In the genomic region with DNA sequence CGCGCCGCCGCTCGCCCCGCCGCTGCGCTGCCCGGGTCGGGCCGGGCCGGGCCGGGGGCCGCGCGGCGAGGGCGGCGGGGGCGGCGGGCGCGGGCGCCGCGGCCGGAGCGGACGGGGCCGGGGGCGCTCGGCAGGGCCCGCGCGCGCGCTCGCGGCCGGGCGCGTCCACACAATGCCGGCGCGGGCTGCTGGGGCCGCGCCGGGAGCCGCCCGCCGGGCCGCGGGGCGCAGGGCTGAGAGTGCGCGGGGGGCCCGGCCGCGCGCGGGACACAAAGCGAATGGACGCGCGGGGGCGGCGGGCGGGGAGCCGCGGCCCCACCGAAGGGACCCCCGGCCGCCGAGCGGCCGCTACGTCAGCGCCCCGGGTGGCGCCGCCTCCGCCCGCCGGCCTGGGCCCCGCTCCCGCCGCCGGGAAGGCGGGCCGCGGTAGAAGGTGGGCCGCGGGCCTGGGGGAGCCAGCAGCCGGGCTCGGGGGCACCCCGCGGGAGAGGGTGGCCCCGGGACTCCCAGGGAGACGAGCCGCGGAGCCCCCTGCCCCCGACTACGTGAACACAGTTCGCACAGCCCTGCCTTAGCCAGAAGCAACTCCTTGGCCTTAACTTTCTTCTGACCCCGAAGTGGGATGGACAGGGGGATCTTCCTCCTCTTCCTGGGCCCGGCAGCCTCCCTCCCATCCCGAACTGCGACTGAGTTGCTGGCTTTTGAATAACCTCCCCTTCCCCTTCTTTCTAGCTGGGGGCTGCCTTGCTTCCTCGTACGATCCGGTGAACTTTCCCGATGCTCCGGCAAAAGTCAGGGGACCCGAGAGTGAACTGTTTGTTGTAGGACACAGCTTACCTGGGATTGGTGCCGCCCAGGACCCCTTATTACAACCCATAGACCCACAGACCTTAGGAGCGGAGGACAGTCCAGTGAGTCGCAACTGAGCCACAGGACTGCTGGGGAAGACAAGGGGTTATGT, we compare ENCODE assay signal across 8 mouse cellular contexts. TPM values are rescaled to one million over a fixed set of nuclear protein-coding genes. Genes with fewer than 3 reads are reported as not detected.
DNase-seq lines count a peak whose midpoint lies in the region; ATAC-seq and TF ChIP-seq lines count a peak whose summit lies in the region.

Gene Phf2 (minus strand): TSS at position 349 of the 961 bp plus-strand sequence.

- TF ChIP-seq RAD21 in MEL (IDR thresholded peaks at IDR 0.05; ENCODE audit: low read depth, low read length): no peak

- TF ChIP-seq CTCF in MEL (IDR thresholded peaks at IDR 0.05 in 2 of 3, conservative IDR thresholded peaks at IDR 0.05 in 1 of 3; ENCODE audit: control insufficient read depth in 1 of 3, insufficient read depth in 1 of 3, low read depth in 2 of 3, low read length in 3 of 3, poor library complexity in 1 of 3, severe bottlenecking in 1 of 3): no peak
- TF ChIP-seq CTCF in intestine, postnatal 0 days (IDR thresholded peaks at IDR 0.05; ENCODE audit: low read depth): no peak
- TF ChIP-seq CTCF in liver, embryonic 14.5 days (IDR thresholded peaks at IDR 0.05; ENCODE audit: low read depth): no peak

- H3K27ac ChIP-seq in MEL (ENCODE audit: control insufficient read depth, low read depth, low read length): peak within 1 kb of the TSS; percentile 53
- peak within 1 kb of the TSS; percentile 96 for H3K27ac ChIP-seq in intestine, postnatal 0 days (ENCODE audit: low read depth, low read length)
- H3K27ac ChIP-seq in liver, embryonic 14.5 days: peak within 1 kb of the TSS; percentile 21; the same call in 1 of the 2 replicates
- peak within 1 kb of the TSS; percentile 79 for H3K27ac ChIP-seq in neural tube, embryonic 11.5 days (ENCODE audit: low read depth, low read length)

- H3K4me1 ChIP-seq in MEL (ENCODE audit: control insufficient read depth in 1 of 2, insufficient read depth in 2 of 2, low read length in 2 of 2): peaks cover 16 to 29% of the 10 kb centered on the region in 2 experiments
- H3K4me1 ChIP-seq in intestine, postnatal 0 days (replicated peaks; ENCODE audit: control insufficient read depth, insufficient read depth, low read length): peaks cover 19% of the 10 kb centered on the region
- H3K4me1 ChIP-seq in liver, embryonic 14.5 days (replicated peaks; ENCODE audit: control insufficient read depth in 2 of 2, insufficient read depth in 2 of 2, low read length in 1 of 2): peaks cover 13 to 27% of the 10 kb centered on the region in 2 experiments
- H3K4me1 ChIP-seq in neural tube, embryonic 11.5 days (ENCODE audit: control insufficient read depth, insufficient read depth, low read length): peaks cover 20% of the 10 kb centered on the region

- 2% methylated on average over 72 of the region's 117 CpGs for WGBS in intestine, postnatal 0 days
- under 1% methylated on average over 91 of the region's 117 CpGs for WGBS in liver, embryonic 14.5 days (ENCODE audit: insufficient replicate concordance)
- under 1% methylated on average over 40 of the region's 117 CpGs for WGBS in neural tube, embryonic 11.5 days

- DNase-seq in 416B (ENCODE audit: low read depth): peak; percentile 32
- peak; percentile 61 for DNase-seq in MEL (ENCODE audit: low read depth, low spot score)
- peak; percentile 74 for DNase-seq in embryo, embryonic 11 days
- peak; percentile 47 to 74 for DNase-seq in heart, adult 18-20 months
- no peak for DNase-seq in liver, embryonic 14.5 days (ENCODE audit: low read depth in 3 of 3, low spot score in 3 of 3)
- peak; percentile 65 for DNase-seq in neural tube, embryonic 11.5 days (ENCODE audit: low spot score)
- DNase-seq in MN1 (ENCODE audit: low spot score): no peak

- H3K9ac ChIP-seq in MEL (ENCODE audit: control insufficient read depth, low read depth, low read length, poor library complexity, severe bottlenecking): peak within 1 kb of the TSS; percentile 98
- H3K9ac ChIP-seq in intestine, postnatal 0 days (ENCODE audit: low read depth, low read length): peak within 1 kb of the TSS; percentile 100
- peak within 1 kb of the TSS; percentile 88 for H3K9ac ChIP-seq in liver, embryonic 14.5 days (replicated peaks)
- peak within 1 kb of the TSS; percentile 99 for H3K9ac ChIP-seq in neural tube, embryonic 11.5 days (ENCODE audit: low read length)

- no peak; a peak in 1 of 4 replicates for TF ChIP-seq POLR2A in MEL (IDR thresholded peaks at IDR 0.05; ENCODE audit: control insufficient read depth in 1 of 2, insufficient read depth in 1 of 2, low read depth in 1 of 2, low read length in 2 of 2, poor library complexity in 1 of 2)

- H3K36me3 ChIP-seq in MEL (ENCODE audit: control insufficient read depth in 1 of 2, insufficient read depth in 2 of 2, low read length in 2 of 2): peaks cover 0 to 12% of the 10 kb centered on the region in 2 experiments; a peak in 2 of 4 replicates
- H3K36me3 ChIP-seq in intestine, postnatal 0 days (ENCODE audit: control insufficient read depth, insufficient read depth): no peaks in the 10 kb centered on the region; the same call in 1 of the 2 replicates
- H3K36me3 ChIP-seq in liver, embryonic 14.5 days (replicated peaks; ENCODE audit: control insufficient read depth, insufficient read depth, low read depth): no peaks in the 10 kb centered on the region
- no peaks in the 10 kb centered on the region for H3K36me3 ChIP-seq in neural tube, embryonic 11.5 days (ENCODE audit: control insufficient read depth, insufficient read depth, low read length)

- no peaks in the 10 kb centered on the region for H3K9me3 ChIP-seq in MEL (replicated peaks; ENCODE audit: insufficient read depth, low read length)
- no peaks in the 10 kb centered on the region for H3K9me3 ChIP-seq in intestine, postnatal 0 days (ENCODE audit: control insufficient read depth)
- no peaks in the 10 kb centered on the region for H3K9me3 ChIP-seq in liver, embryonic 14.5 days (ENCODE audit: control insufficient read depth, low read length)
- H3K9me3 ChIP-seq in neural tube, embryonic 11.5 days (ENCODE audit: control insufficient read depth, low read length): no peaks in the 10 kb centered on the region

- no peaks in the 10 kb centered on the region for H3K27me3 ChIP-seq in MEL (ENCODE audit: control insufficient read depth in 1 of 2, insufficient read depth in 2 of 2, low read length in 2 of 2)
- H3K27me3 ChIP-seq in intestine, postnatal 0 days (replicated peaks; ENCODE audit: control insufficient read depth, insufficient read depth, low read length): no peaks in the 10 kb centered on the region
- no peaks in the 10 kb centered on the region for H3K27me3 ChIP-seq in liver, embryonic 14.5 days (ENCODE audit: control insufficient read depth, insufficient read depth, low read length)
- no peaks in the 10 kb centered on the region for H3K27me3 ChIP-seq in neural tube, embryonic 11.5 days (ENCODE audit: control insufficient read depth, insufficient read depth, low read length)

- H3K4me2 ChIP-seq in intestine, postnatal 0 days (replicated peaks; ENCODE audit: low read depth): peak within 1 kb of the TSS; percentile 87
- H3K4me2 ChIP-seq in liver, embryonic 14.5 days (ENCODE audit: low read depth): peak within 1 kb of the TSS; percentile 96
- peak within 1 kb of the TSS; percentile 86 for H3K4me2 ChIP-seq in neural tube, embryonic 11.5 days (ENCODE audit: low read depth)

- H3K4me3 ChIP-seq in MEL (ENCODE audit: control insufficient read depth in 1 of 2, insufficient read depth in 1 of 2, low read depth in 2 of 2, low read length in 2 of 2): peak within 1 kb of the TSS; percentile 90 to 96
- H3K4me3 ChIP-seq in intestine, postnatal 0 days (ENCODE audit: low read depth, low read length): peak within 1 kb of the TSS; percentile 88
- peak within 1 kb of the TSS; percentile 79 to 98 for H3K4me3 ChIP-seq in liver, embryonic 14.5 days (ENCODE audit: insufficient read depth in 1 of 2, low read depth in 2 of 2, low read length in 2 of 2)
- H3K4me3 ChIP-seq in neural tube, embryonic 11.5 days (ENCODE audit: low read depth, low read length): peak within 1 kb of the TSS; percentile 95

- peak; percentile 27 for ATAC-seq in intestine, postnatal 0 days
- ATAC-seq in liver, embryonic 14.5 days (ENCODE audit: insufficient read depth): peak; percentile 58
- ATAC-seq in neural tube, embryonic 11.5 days (ENCODE audit: insufficient read depth, low FRiP score, low TSS enrichment): peak; percentile 58

- TF ChIP-seq EP300 in MEL (IDR thresholded peaks at IDR 0.05; ENCODE audit: low read depth in 1 of 2, low read length in 2 of 2): no peak
- no peak for TF ChIP-seq EP300 in liver, embryonic 14.5 days (IDR thresholded peaks at IDR 0.05; ENCODE audit: low read depth)

- H3K79me2 ChIP-seq in MEL (ENCODE audit: control insufficient read depth, insufficient read depth, low read length, poor library complexity): peaks cover 47% of the 10 kb centered on the region

TF ChIP-seq in MEL, 35 proteins besides CTCF, POLR2A, EP300 and RAD21:
- TF ChIP-seq UBTF (IDR thresholded peaks at IDR 0.05; ENCODE audit: borderline replicate concordance, insufficient read depth, low read depth, low read length) (peak; percentile 78; the same call in 1 of the 2 replicates), TBP (IDR thresholded peaks at IDR 0.05; ENCODE audit: low read depth, low read length) (no peak)

RNA-seq across cellular contexts. Expression of gene Phf2, which starts in this region (rescaled TPM):
- total RNA-seq in MEL (2012; rRNA removed): 9.9 and 10.2 TPM in 2 replicates
- polyA plus RNA-seq in MEL (2012; ENCODE audit: insufficient read depth in 1 of 2, insufficient read length in 2 of 2, low read depth in 1 of 2, low replicate concordance in 2 of 2, missing spikeins in 1 of 2): 10 to 100 TPM; 29.6 to 52.7 TPM
- total RNA-seq in heart, adult 18-20 months (2021): 10 to 100 TPM; 28.1 to 30.8 TPM
- polyA plus RNA-seq in intestine, postnatal 0 days (2015; fragmentation: Nextera tagmentation; extraction: Ambion mirVana): 3.5 and 3.6 TPM in 2 replicates
- 3.9 and 5.0 TPM in 2 replicates for polyA plus RNA-seq in liver, embryonic 14.5 days (2012; rRNA removed)
- 2.3 and 2.4 TPM in 2 replicates for polyA plus RNA-seq in liver, embryonic 14.5 days (2014; fragmentation: Nextera tagmentation; extraction: Ambion mirVana)
- polyA plus RNA-seq in neural tube, embryonic 11.5 days (2014; fragmentation: Nextera tagmentation; extraction: Ambion mirVana): 11.8 and 12.2 TPM in 2 replicates

Comparison
In these comparisons a context has a peak if more than half of its experiments do, and no peak if none do; other contexts are left out.
1. DNase-seq: peak in 416B (single experiment), MEL (single experiment), embryo, embryonic 11 days (single experiment), heart, adult 18-20 months (2 of 2) and neural tube, embryonic 11.5 days (single experiment); none in liver, embryonic 14.5 days (0 of 3) and MN1 (single experiment).
2. H3K27ac ChIP-seq: peak in every context shown above with its lines; median percentile 96 in intestine, postnatal 0 days; 79 in neural tube, embryonic 11.5 days; 53 in MEL; 21 in liver, embryonic 14.5 days.
3. Peak in every context shown above with its lines, with median percentiles within 50 percentile points of each other: H3K4me3 ChIP-seq, H3K9ac ChIP-seq, ATAC-seq and H3K4me2 ChIP-seq.